Mouse (Mus musculus): ENCODE results near the gene Sytl2.

- TF ChIP-seq CTCF (IDR thresholded peaks at IDR 0.05; ENCODE audit: low read depth, low read length): no peak
- TF ChIP-seq GATA2 (IDR thresholded peaks at IDR 0.05; ENCODE audit: borderline replicate concordance, low read depth, low read length): no peak
- TF ChIP-seq GATA1 (IDR thresholded peaks at IDR 0.05; ENCODE audit: borderline replicate concordance, low read length): no peak
- TF ChIP-seq TAL1 (conservative IDR thresholded peaks at IDR 0.05; ENCODE audit: low read depth, low read length): no peak
- no peak for TF ChIP-seq POLR2AphosphoS5 (IDR thresholded peaks at IDR 0.05; ENCODE audit: insufficient replicate concordance, low read depth, low read length)
Observed at GRCm38 (mm10) chr7:90347779-90348437, 45.9 kb downstream of the Sytl2 start.
